Mouse (Mus musculus): ENCODE measurements around the gene Rad54l. TPM values are rescaled to one million over a fixed set of nuclear protein-coding genes. Genes with fewer than 3 reads are reported as not detected.
A peak's percentile ranks its signal among the peaks of the same experiment; 100 is the strongest.

Rad54l gene
- total RNA-seq, 2 experiments from 2014 or later, result 10.4 to 10.6 TPM

GRCm38 (mm10) chr4:116073146-116073545, 50.3 kb downstream of the Rad54l start:
- no peak for DNase-seq

DNA sequence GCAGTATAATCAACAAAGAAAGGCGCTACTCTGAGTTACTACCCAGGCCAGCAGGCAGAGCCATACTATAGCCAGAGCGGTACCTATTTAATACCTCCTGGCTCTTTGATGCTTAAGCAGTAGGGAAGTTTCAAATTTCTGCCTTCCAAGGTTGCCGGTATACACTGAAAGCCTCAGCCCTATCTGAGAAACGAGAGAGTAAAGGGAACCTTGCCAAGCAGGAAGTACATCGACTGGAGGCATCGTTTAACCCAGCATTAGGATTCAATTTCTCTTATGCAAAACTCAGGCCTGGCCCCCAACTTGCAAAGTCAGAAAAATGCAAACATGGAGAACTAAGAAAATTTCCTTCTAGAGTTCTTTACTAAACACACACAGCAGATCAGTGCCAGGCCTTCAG, 53.4 kb downstream of the Rad54l start:
- no peak for DNase-seq

- no peak for DNase-seq
Observed at GRCm38 (mm10) chr4:116063855-116064254, 59.6 kb downstream of the Rad54l start.

- no peak for DNase-seq
Observed at GRCm38 (mm10) chr4:116059012-116059726, 64.3 kb downstream of the Rad54l start.

DNA sequence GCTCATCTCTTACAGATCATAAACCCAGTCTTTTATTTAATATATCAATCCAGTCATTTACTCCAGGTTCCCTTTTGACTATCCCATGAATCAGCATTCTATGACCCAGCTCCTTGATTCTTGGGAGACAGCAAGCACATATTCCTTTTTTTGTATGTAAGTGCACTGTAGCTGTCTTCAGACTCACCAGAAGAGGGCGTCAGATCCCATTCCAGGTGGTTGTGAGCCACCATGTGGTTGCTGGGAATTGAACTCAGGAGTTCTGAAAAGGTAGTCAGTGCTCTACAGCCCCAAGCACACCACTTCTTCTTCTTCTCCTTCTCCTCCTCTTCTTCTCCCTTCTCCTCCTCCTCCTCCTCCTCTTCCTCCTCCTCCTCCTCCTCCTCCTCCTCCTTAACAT, 65.9 kb downstream of the Rad54l start:
- no peak for DNase-seq

DNA sequence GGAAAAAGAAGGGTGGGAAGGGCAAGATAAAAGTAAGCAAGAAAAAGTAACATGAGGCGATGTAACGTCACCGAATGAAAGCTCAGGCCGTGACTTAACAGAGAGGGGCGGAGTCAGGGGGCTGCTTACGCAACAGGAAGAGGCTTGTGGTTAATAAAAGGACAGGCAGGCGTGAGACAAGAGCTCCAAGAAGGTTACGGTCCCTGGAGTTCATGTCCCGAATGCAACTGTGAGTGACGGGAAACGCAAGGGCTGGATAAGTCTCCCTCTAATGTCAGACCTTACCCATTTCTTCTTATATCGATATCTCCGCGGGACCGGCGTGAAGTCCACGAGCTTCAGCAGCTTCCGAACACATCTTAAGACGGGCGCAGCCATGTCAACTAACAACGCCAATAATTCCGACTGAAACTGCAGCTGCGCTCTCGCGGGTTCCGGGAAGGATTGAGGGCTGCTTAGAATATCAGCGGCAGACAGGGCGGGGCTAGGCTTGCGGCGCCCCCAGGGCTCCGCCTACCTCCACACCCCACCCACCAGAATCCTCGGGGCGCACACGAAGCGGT, 70.0 kb downstream of the Rad54l start, which contains the start of gene Nsun4:
Gene Nsun4 (minus strand): TSS at position 478 of the 563 bp plus-strand sequence.
- peak; percentile 91 for DNase-seq

DNA sequence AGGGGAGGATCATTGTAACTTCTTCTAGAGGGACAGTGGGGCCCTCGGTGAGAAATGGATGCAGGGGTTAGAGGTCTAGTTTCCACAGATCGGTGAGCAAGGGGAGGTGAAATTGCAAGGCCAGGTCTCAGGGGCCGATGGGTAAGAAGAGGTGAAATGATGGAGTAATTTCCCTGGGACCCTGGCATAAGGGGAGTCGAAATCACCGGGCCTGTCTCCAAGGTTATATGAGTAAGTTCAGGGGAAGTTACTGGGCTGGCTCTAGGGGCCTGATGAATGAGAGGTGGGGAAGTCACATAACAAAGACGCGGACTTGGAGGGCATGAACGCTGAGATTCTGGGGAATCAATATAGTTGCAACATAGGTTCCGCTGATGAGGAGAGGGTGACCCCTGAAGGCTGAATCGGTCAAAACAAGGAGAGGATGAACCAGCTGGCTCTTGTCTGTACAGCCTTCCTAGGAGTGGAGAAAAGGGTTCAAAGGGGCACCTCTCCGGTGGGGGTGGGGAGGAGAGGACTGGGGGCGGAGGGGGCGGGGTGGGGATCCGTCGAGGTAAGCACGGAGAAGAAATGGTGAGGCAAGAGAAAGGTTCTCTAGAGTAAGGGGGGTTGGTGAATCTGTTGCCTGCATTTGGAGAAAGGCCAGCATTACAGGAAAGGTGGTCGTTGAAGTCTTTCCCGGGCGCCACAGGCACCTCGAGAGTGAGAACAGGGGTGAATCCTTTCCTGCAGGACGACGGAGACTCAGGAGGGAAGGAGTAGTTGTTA, 70.8 kb downstream of the Rad54l start:
- DNase-seq, result peak; percentile 51

GRCm38 (mm10) chr4:116049211-116049610, 74.3 kb downstream of the Rad54l start:
- no peak for DNase-seq

GRCm38 (mm10) chr4:116048130-116048920, 75.2 kb downstream of the Rad54l start:
- DNase-seq, result peak; percentile 59

GRCm38 (mm10) chr4:116047681-116048080, 75.8 kb downstream of the Rad54l start:
- DNase-seq, result no peak

DNA sequence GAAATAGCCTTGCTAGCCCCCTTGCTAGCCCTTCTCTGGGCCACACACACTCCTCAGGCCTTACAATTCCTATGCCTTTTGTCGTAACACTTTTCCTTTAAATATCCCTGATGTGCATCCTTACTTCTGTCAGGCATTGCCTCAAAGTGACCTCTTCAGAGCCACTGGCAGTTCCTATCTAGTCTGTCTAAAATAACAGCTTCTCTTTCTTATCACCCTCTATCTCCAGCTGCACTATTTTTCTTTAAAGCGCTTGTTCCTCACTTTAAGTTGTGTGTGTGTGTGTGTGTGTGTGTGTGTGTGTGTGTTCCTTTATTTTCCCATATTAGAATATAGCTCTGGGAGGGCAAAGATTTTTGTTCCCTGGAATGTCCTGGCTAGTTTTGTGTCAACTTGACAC, 76.9 kb downstream of the Rad54l start:
- no peak for DNase-seq

Other genes with a start within 250 kb of the Rad54l start
- gene Kncn, start 239.3 kb downstream of the Rad54l start, total RNA-seq (2021), result not detected
- not detected for gene 6430628N08Rik, start 233.0 kb downstream of the Rad54l start, total RNA-seq (2021)
- not detected for gene Dmbx1, start 183.8 kb downstream of the Rad54l start, total RNA-seq (2021)
- 1 to 10 TPM; 1.3 to 1.6 TPM for gene Faah, start 105.8 kb downstream of the Rad54l start, total RNA-seq (2021)
- 10 to 100 TPM; 27.0 to 28.6 TPM for gene Nsun4, start 69.8 kb downstream of the Rad54l start, total RNA-seq (2021)
- gene Uqcrh, start 48.6 kb downstream of the Rad54l start, total RNA-seq (2021), result 1,000 to 10,000 TPM; 1,575 to 1,686 TPM
- gene Lrrc41, start 48.4 kb downstream of the Rad54l start, total RNA-seq (2021), result 10 to 100 TPM; 40.6 to 41.5 TPM
- 10 to 100 TPM; 83.3 to 84.7 TPM for gene Pomgnt1, start 150 bp upstream of the Rad54l start, total RNA-seq (2021)
- 1 to 10 TPM; 3.6 to 3.9 TPM for gene Lurap1, start 27.6 kb upstream of the Rad54l start, total RNA-seq (2021)
- gene Tspan1, start 43.9 kb upstream of the Rad54l start, total RNA-seq (2021), result not detected
- not detected for gene 1700042G07Rik, start 49.7 kb upstream of the Rad54l start, total RNA-seq (2021)
- gene Gm49337, start 49.7 kb upstream of the Rad54l start, total RNA-seq (2021), result under 1 TPM in 1 of 2 experiments, not detected in 1; 0.79 TPM
- gene Pik3r3, start 97.9 kb upstream of the Rad54l start, total RNA-seq (2021), result 10 to 100 TPM; 21.0 to 24.6 TPM

All from heart, postnatal 4 days (tissue).